In the genomic region with DNA sequence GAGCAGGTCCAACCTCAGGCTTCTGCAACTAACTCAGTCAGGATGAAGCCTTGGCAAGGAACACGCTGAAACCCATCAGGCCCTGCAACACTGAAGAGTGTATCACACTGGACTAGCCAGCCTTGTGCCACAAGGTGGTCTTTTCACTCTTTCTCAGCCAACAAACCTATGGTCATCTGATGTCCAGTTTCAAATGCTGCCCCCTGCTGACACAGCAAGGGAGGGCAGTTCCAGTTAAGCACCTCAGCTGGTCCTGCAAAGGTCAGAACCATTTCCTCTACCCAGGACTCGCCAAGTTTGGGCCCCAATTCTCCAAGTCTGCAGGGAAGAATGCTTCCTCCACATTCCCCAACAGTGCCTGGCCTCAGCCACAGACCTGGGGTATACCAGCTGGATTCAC, we compare ENCODE assay signal across 9 mouse cellular contexts. TPM values are rescaled to one million over a fixed set of nuclear protein-coding genes. Genes with fewer than 3 reads are reported as not detected.
DNase-seq lines count a peak whose midpoint lies in the region; ATAC-seq and TF ChIP-seq lines count a peak whose summit lies in the region.
"Had no signal": no experiment of that assay in that cellular context is flagged by ENCODE, and none has a peak within 500 bp of the region (broad histone marks: within the 10 kb centered on the region; RNA-seq: fewer than 3 reads in every experiment).

No protein-coding gene starts in this region.

- peaks cover 35% of the 10 kb centered on the region for H3K36me3 ChIP-seq in thymus, adult 2 months (ENCODE audit: control insufficient read depth, insufficient read depth, low read length)
- peaks cover 38% of the 10 kb centered on the region for H3K36me3 ChIP-seq in midbrain, embryonic 11.5 days (ENCODE audit: control insufficient read depth, insufficient read depth, low read length)

- no peak for DNase-seq in thymus, adult 2 months
- DNase-seq in thymus, postnatal 14 days: no peak
- DNase-seq in cerebellum, postnatal 14 days: peak; percentile 60 to 73
- DNase-seq in heart, postnatal 10 days: peak; percentile 40 to 56
- peak; percentile 77 to 83 for DNase-seq in kidney, postnatal 4 days
- DNase-seq in midbrain, embryonic 11.5 days (ENCODE audit: low spot score, missing footprints): peak; percentile 95
- DNase-seq in yolk sac, embryonic 10.5 days (ENCODE audit: low spot score): peak; percentile 41
- DNase-seq in B cell, adult 2 months: no peak

- intact Hi-C loops in heart, postnatal 10 days (cut with DNase I): loop anchor here (5.0 kb wide), 1 partner anchor 63 kb away; a partner anchor contains a TSS

- H3K9me3 ChIP-seq in midbrain, embryonic 11.5 days (ENCODE audit: control insufficient read depth, low read length): no peaks in the 10 kb centered on the region

- WGBS in thymus, adult 2 months: 67% methylated on average over 2 of the region's 2 CpGs
- WGBS in midbrain, embryonic 11.5 days: 44% methylated on average over 2 of the region's 2 CpGs

- peak overlapping the region; percentile 92 for H3K4me2 ChIP-seq in midbrain, embryonic 11.5 days

- no peak overlapping the region for H3K4me3 ChIP-seq in thymus, adult 2 months (ENCODE audit: control insufficient read depth, insufficient read depth, low read length)
- peak overlapping the region; percentile 79 for H3K4me3 ChIP-seq in midbrain, embryonic 11.5 days (ENCODE audit: low read depth, low read length)

- H3K9ac ChIP-seq in midbrain, embryonic 11.5 days (ENCODE audit: low read length): peak overlapping the region; percentile 98

- no peak for ATAC-seq in midbrain, embryonic 11.5 days (ENCODE audit: low FRiP score)

- H3K4me1 ChIP-seq in thymus, adult 2 months (replicated peaks; ENCODE audit: control insufficient read depth, insufficient read depth, low read length): peaks cover 27% of the 10 kb centered on the region
- peaks cover 20% of the 10 kb centered on the region for H3K4me1 ChIP-seq in midbrain, embryonic 11.5 days (ENCODE audit: control insufficient read depth, insufficient read depth, low read length)

- peak; percentile 63; the same call in 1 of the 2 replicates for TF ChIP-seq CTCF in thymus, adult 2 months (IDR thresholded peaks at IDR 0.05; ENCODE audit: borderline replicate concordance, control insufficient read depth, extremely low read depth, insufficient read depth, low read length, poor library complexity)

- no peaks in the 10 kb centered on the region for H3K27me3 ChIP-seq in thymus, adult 2 months (ENCODE audit: control insufficient read depth, insufficient read depth, low read length)
- H3K27me3 ChIP-seq in midbrain, embryonic 11.5 days (ENCODE audit: control insufficient read depth, insufficient read depth, low read length): no peaks in the 10 kb centered on the region

- no peak overlapping the region for H3K27ac ChIP-seq in thymus, adult 2 months (ENCODE audit: control insufficient read depth, insufficient read depth, low read length)
- no peak overlapping the region for H3K27ac ChIP-seq in midbrain, embryonic 11.5 days (ENCODE audit: low read depth, low read length)

- TF ChIP-seq POLR2A in thymus, adult 2 months (IDR thresholded peaks at IDR 0.05; ENCODE audit: control insufficient read depth, extremely low read depth, insufficient read depth, low read length, poor library complexity): no peak

RNA-seq across cellular contexts. Expression of a gene that starts 8.5 kb away (rescaled TPM):
- 601 and 680 TPM in 2 replicates for polyA plus RNA-seq in thymus, adult 2 months (2012; rRNA removed)
- total RNA-seq in heart, postnatal 10 days (2021): 10 to 100 TPM; 61.2 to 62.2 TPM
- 88.6 and 111 TPM in 2 replicates for polyA plus RNA-seq in midbrain, embryonic 11.5 days (2014; fragmentation: Nextera tagmentation; extraction: Ambion mirVana)

RNA-seq across cellular contexts. Expression of a gene that starts 16.1 kb away (rescaled TPM):
- 1.2 and 1.3 TPM in 2 replicates for polyA plus RNA-seq in thymus, adult 2 months (2012; rRNA removed)
- total RNA-seq in heart, postnatal 10 days (2021): not detected
- polyA plus RNA-seq in midbrain, embryonic 11.5 days (2014; fragmentation: Nextera tagmentation; extraction: Ambion mirVana): 0.06 TPM in 1 of 2 replicates, not detected in the other
- total RNA-seq: common myeloid progenitor, adult 5-6 weeks had no signal

Comparison
In these comparisons a context has a peak if more than half of its experiments do, and no peak if none do; other contexts are left out.
1. DNase-seq: peak in cerebellum, postnatal 14 days (2 of 2), heart, postnatal 10 days (2 of 2), kidney, postnatal 4 days (2 of 2), midbrain, embryonic 11.5 days (single experiment) and yolk sac, embryonic 10.5 days (single experiment); none in thymus, adult 2 months (single experiment), thymus, postnatal 14 days (single experiment) and B cell, adult 2 months (0 of 2).